Mouse (Mus musculus): ENCODE data around the gene Tmem28.

The Tmem28 gene

GRCm38 (mm10) chrX:99820790-99821395 lies at the start of gene Tmem28:
Gene Tmem28, plus strand, starts transcription at chrX:99821021.
- WGBS = 14% methylated on average over 63 of the region's 82 CpGs

GRCm38 (mm10) chrX:99780308-99780707 lies 40.5 kb upstream of the Tmem28 start:
- 25% methylated on average over 4 of the region's 4 CpGs for WGBS

- WGBS = 41% methylated on average over 1 of the region's 1 CpGs
Measured at GRCm38 (mm10) chrX:99808375-99808774, 12.4 kb upstream of the Tmem28 start.

GRCm38 (mm10) chrX:99819395-99819935 lies 1.4 kb upstream of the Tmem28 start:
- 9% methylated on average over 21 of the region's 22 CpGs for WGBS

DNA sequence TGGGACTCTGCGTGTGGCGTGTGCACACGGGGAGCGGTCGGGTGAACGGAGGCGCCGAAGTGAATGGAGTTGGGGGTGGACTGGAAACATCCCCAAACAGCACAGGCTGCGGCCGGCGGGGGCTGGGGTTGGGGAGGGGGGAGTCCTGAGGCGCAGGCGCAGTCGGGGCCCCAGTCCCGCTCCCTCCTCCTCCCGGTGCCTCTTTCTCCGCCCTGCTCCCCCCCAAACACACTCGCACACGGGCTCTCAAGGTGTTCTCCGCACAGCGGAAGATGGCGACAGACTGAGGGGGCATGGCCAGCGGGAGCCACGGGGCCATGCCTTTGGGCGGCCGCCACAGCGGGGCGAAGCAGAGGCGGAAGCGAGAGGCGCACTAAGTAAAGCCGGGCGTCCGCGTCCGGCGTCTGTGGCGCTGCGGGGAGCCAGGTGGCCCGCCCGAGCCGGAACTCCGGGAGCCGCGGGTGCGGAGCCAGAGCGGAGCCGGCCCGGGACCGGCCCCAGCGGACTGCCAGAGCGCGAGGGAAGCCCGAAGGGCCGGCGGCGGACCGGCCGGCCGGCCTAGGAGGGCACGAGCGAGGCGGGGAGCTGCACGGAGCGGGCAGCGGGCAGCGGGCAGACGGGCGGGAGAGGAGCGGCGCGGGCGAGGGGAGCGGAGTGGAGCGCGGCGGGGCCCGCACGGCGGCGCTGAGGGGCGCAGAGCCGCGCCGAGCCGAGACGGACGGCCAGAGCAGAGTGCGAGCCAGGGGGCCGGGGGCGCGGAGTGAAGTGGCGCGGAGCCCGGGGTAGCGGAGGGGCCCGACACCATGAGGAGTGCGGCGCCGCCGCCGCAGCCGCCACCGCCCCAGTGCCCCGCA lies 658 bp upstream of the Tmem28 start:
- WGBS = 4% methylated on average over 65 of the region's 105 CpGs

GRCm38 (mm10) chrX:99842090-99842489 lies 21.3 kb downstream of the Tmem28 start:
- 18% methylated on average over 2 of the region's 2 CpGs for WGBS

- WGBS = 25% methylated on average over 29 of the region's 35 CpGs
Measured at GRCm38 (mm10) chrX:99853261-99853741, 32.5 kb downstream of the Tmem28 start.

- 46% methylated on average over 3 of the region's 3 CpGs for WGBS
Measured at GRCm38 (mm10) chrX:99853834-99854233, 33.0 kb downstream of the Tmem28 start.

DNA sequence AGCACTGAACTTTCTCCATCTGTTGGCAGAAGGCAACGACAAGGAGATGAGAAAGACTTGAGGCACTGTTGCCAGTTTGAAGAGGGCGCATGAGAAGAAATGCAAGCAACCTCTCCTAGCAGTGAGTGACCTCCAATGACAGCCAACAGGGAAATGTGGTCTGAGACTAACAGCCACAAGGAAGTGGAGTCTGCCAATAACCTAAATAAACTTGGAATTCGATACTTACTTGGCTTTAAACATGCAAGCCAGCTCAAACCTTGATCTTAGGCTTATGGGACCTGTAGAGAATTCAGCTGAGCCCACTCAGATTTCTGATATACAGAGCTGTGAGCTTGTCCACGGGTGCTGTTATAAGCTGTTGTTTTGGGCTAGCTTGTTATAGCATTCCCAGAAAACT lies 51.4 kb downstream of the Tmem28 start:
- 59% methylated on average over 4 of the region's 4 CpGs for WGBS

GRCm38 (mm10) chrX:99872632-99873201 lies 51.9 kb downstream of the Tmem28 start:
- WGBS = 80% methylated on average over 3 of the region's 3 CpGs

DNA sequence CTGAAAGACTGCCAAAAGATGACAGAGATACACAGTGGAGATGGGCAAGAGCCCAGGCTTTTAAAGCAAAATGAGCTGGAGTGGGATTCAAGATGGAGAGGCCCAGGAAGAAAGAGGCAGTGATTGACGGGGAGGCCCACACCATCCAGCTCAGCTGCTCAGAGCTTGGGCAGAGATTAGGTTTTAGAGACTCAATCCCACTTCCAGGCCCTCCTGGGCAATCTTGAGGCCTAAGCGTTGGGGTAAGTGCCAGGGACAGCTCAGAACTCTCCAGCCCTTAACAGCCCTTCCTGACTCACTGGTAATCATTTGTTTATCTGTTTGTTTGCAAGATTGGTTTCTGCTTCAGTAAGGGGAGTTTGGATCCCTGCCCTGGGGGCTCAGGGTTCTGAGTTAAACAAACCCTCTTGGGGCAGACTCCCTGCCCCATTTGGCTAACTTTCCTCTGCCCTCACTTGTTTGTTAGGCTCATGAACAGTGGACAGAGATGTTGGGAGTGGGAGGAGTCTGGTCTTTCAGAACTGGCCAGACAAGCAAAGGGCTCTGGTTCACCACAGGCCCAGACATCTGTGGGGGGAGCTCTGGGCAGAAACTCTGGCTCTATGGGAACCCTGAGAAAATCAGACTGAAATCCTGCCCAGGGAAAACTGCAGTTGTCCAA lies 52.6 kb downstream of the Tmem28 start:
- WGBS = 85% methylated on average over 2 of the region's 2 CpGs

DNA sequence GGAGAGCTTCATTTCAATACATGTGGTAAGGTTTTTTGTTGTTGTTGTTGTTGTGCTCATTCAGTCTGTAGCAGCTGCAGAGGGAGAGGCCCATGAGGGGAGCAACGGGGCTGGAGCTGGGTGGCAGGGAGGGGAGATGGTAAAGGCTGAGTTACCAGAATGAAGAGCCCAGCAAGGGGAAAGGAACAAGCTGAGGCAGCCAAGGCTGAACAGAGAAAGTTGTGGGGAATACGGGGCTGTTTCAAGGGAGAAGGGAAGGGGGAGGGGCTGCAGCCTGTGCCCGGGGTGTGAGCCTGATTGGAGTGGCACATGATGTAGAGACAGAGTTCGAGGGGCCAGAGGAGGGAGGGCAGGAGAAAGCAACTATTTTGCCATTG lies 53.1 kb downstream of the Tmem28 start:
- 36% methylated on average over 4 of the region's 4 CpGs for WGBS

DNA sequence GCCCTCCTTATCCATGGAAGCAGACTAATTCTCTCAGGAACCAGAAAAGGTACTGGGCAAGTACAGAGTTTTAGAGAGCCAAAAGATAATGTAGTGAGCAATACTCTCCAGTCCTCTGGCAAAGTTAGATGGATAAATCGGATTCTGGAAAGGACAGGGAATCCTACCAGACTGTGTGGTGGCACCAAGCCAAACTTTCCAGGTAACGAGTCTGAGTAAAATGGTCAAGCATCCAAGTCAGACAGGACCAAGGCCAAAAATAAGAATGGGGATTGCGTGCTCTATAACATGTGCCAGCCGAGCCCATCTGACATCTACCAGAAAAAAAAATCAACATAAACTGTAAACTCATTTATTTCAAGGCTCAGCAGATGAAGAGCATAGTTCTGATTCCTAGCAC lies 56.0 kb downstream of the Tmem28 start:
- WGBS = 56% methylated on average over 4 of the region's 4 CpGs

GRCm38 (mm10) chrX:99883396-99883795 lies 62.6 kb downstream of the Tmem28 start:
- WGBS = 51% methylated on average over 2 of the region's 2 CpGs

All from cerebral cortex, adult 2 months (tissue).